Mouse (Mus musculus) spleen, embryonic (tissue): Measurements from ENCODE around the gene Csta1.

ENCODE experiments used
- CTCF ChIA-PET: fragments of 350-600 bp; sonication (Branson Sonifier 250); formaldehyde crosslinking; loops from one replicate; lab custom pipeline; 2022; lab: Charles Lee

Gene Csta1

DNA sequence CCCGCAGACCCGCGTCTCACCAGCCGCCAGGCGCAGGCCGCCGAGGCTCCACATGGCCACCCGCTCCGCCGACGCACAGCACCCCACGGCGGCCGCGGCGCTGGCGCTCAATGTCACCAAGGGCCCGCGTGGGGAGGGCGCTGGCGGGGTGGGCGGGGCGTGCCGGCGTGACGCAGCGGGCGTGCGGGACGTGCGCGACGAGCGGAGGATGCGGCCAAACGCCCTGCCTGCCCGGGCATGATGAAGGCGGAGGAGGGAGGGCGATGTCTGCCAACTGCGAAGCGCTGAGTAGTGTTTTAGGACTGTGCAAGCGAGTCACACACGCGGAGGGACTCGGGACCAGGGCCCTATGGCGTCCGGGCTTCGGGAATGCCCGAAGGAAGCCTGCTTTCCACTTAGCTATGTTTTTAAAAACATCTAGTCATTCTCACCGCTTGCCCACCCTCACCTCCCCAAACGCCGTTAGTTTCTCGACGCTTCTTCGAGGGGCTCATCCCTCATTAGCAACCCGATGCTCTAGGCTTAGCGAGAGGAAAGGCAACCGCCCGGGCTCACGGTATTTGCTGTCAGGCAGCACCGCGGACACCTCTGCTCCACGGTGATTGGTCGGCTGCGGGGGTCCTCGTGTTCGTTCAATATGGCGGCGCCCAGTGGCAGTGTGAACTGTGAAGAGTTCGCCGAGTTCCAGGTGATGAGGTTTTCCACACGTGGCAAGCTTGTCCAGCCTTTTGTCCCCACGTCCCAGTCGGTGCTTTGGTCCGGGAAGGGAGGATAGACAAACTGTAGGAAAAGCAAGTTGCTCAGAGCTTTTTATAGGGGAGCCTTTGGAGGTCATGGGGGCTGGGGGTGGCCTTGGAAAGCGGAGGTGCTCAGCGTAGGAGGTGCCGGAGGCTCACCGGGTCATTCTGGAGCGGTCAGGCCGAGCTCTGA lies 59.3 kb downstream of the Csta1 start, which contains the start of the genes Fam162a and Ccdc58:
Fam162a (minus strand) TSS at position 145 of the 930 bp plus-strand sequence.
Ccdc58 (plus strand) TSS at position 236 of the 930 bp plus-strand sequence.
- CTCF ChIA-PET = no interaction called here

DNA sequence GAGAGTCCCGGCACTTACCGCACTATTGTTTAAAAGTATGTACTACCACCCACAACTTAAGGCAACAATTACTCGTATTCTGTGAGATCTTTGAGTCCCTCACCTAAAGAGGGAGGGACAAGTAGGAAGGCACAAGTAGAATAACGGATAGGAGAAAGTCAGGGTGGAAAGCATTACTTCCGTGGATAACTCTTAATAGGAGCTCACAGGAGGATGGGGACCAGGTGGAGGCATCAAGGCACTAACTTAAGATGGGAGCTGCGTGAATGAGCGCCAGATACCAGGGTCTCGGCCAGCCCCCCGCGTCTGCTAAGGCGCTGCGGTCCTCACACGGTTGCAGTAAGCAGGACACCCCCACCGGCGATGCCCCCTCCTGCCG lies 60.0 kb downstream of the Csta1 start:
- CTCF ChIA-PET = no interaction called here
